Mouse (Mus musculus) hindbrain, embryonic 16.5 days (tissue): Measurements from ENCODE around the gene Hook2. TPM values are rescaled to one million over a fixed set of nuclear protein-coding genes. Genes with fewer than 3 reads are reported as not detected.
A peak's percentile ranks its signal among the peaks of the same experiment; 100 is the strongest.

ENCODE experiments used
- ATAC-seq: fragments of 200-750 bp; cut with Nextera tagmentation; 2 replicates; pipeline ENCODE4 v1.8.0; 2017; ENCODE audit warnings: moderate TSS enrichment, moderate library complexity
- H3K27ac ChIP-seq: fragments of 300-500 bp; sonication (generic); 2 replicates; pipeline ENCODE4 v1.5.1; 2014; ENCODE audit warnings: low read depth, mild to moderate bottlenecking, control low read depth, low read length, moderate library complexity
- H3K27me3 ChIP-seq: fragments of 300-500 bp; sonication (generic); replicated peaks from 2 replicates; pipeline ENCODE4 v1.6.1; 2014; ENCODE audit warnings: low read length; ENCODE audit not compliant: control insufficient read depth, insufficient read depth
- H3K36me3 ChIP-seq: fragments of 300-500 bp; sonication (generic); 2 replicates; pipeline ENCODE4 v1.6.1; 2014; ENCODE audit warnings: mild to moderate bottlenecking, low read length, moderate library complexity, mixed read lengths; ENCODE audit not compliant: control insufficient read depth, insufficient read depth
- H3K4me1 ChIP-seq: fragments of 300-500 bp; sonication (generic); 2 replicates; pipeline ENCODE4 v1.6.1; 2014; ENCODE audit warnings: low read depth, low read length; ENCODE audit not compliant: control insufficient read depth, insufficient read depth
- H3K4me2 ChIP-seq: fragments of 300-500 bp; sonication (generic); 2 replicates; pipeline ENCODE4 v1.6.1; 2014; ENCODE audit warnings: mild to moderate bottlenecking, low read length, control low read depth, moderate library complexity
- H3K4me3 ChIP-seq: fragments of 300-500 bp; sonication (generic); 2 replicates; pipeline ENCODE4 v1.5.1; 2014; ENCODE audit warnings: mild to moderate bottlenecking, low read length, control low read depth, moderate library complexity
- H3K9ac ChIP-seq: fragments of 300-500 bp; sonication (generic); 2 replicates; pipeline ENCODE4 v1.6.1; 2014; ENCODE audit warnings: low read depth, mild to moderate bottlenecking, control low read depth, low read length, moderate library complexity
- H3K9me3 ChIP-seq: fragments of 300-500 bp; sonication (generic); 2 replicates; pipeline ENCODE4 v1.6.1; 2014; ENCODE audit warnings: mild to moderate bottlenecking, low read length, moderate library complexity; ENCODE audit not compliant: control insufficient read depth
- WGBS: fragments of 180-500 bp; shearing (Covaris S2); extraction: QIAGEN DNeasy Blood & Tissue Kit; methylation state at CpG from one replicate; pipeline ENCODE4 v1.1.7; 2014; 5-methylcytosine and 5-hydroxymethylcytosine counted together
- polyA plus RNA-seq: library from polyadenylated mRNA; unstranded; fragments of >200 nt; fragmentation: Nextera tagmentation; extraction: Ambion mirVana; gene quantifications from 2 replicates; pipeline ENCODE4 v1.2.1, GENCODE M21; 2015

The Hook2 gene
- polyA plus RNA-seq, 1 experiment from 2014 or later, result 39.6 TPM

- Histone ChIP-seq H3K4me3 (no peak overlapping the region), H3K27ac (no peak overlapping the region), H3K9me3 (no peaks in the 10 kb centered on the region; the same call in 1 of the 2 replicates), H3K9ac (no peak overlapping the region), H3K4me1 (no peaks in the 10 kb centered on the region), H3K27me3 (peaks cover 19% of the 10 kb centered on the region), H3K36me3 (peaks cover 2% of the 10 kb centered on the region; the same call in 1 of the 2 replicates), H3K4me2 (no peak overlapping the region)
- 7% methylated on average over 18 of the region's 18 CpGs for WGBS
- no peak for ATAC-seq
Measured at GRCm38 (mm10) chr8:84952612-84953255, 37.7 kb upstream of the Hook2 start.

- H3K4me3 ChIP-seq, result no peak overlapping the region
- whole genome bisulfite sequencing, result 49% methylated on average over 2 of the region's 2 CpGs
- H3K4me1 ChIP-seq, result no peaks in the 10 kb centered on the region
- peaks cover 5% of the 10 kb centered on the region; the same call in 1 of the 2 replicates for H3K27me3 ChIP-seq
- no peak overlapping the region for H3K4me2 ChIP-seq
- no peak overlapping the region for H3K27ac ChIP-seq
- H3K9me3 ChIP-seq, result no peaks in the 10 kb centered on the region; the same call in 1 of the 2 replicates
- ATAC-seq, result no peak
- no peak overlapping the region for H3K9ac ChIP-seq
- H3K36me3 ChIP-seq, result peaks cover 2% of the 10 kb centered on the region; the same call in 1 of the 2 replicates
Measured at GRCm38 (mm10) chr8:84956768-84957167, 33.6 kb upstream of the Hook2 start.

GRCm38 (mm10) chr8:84959811-84960210 lies 30.6 kb upstream of the Hook2 start:
- H3K27ac ChIP-seq, result no peak overlapping the region
- no peak for ATAC-seq
- H3K9ac ChIP-seq, result no peak overlapping the region
- H3K9me3 ChIP-seq, result no peaks in the 10 kb centered on the region
- H3K27me3 ChIP-seq, result no peaks in the 10 kb centered on the region
- no peak overlapping the region for H3K4me2 ChIP-seq
- 91% methylated on average over 7 of the region's 7 CpGs for WGBS
- H3K4me3 ChIP-seq, result no peak overlapping the region
- H3K4me1 ChIP-seq, result peaks cover under 1% of the 10 kb centered on the region
- H3K36me3 ChIP-seq, result peaks cover 2% of the 10 kb centered on the region; the same call in 1 of the 2 replicates

GRCm38 (mm10) chr8:84963952-84964351 lies 26.5 kb upstream of the Hook2 start:
- Histone ChIP-seq H3K4me2 (no peak overlapping the region), H3K9me3 (no peaks in the 10 kb centered on the region), H3K27me3 (no peaks in the 10 kb centered on the region), H3K9ac (no peak overlapping the region), H3K36me3 (no peaks in the 10 kb centered on the region), H3K4me1 (peaks cover 22% of the 10 kb centered on the region), H3K4me3 (no peak overlapping the region), H3K27ac (no peak overlapping the region)
- ATAC-seq, result no peak
- 86% methylated on average over 4 of the region's 4 CpGs for WGBS

GRCm38 (mm10) chr8:84965731-84966291 lies 24.6 kb upstream of the Hook2 start:
- 0% methylated on average over 41 of the region's 41 CpGs for WGBS
- Histone ChIP-seq H3K4me2 (peak overlapping the region; percentile 97), H3K9ac (peak overlapping the region; percentile 76), H3K36me3 (no peaks in the 10 kb centered on the region), H3K27me3 (no peaks in the 10 kb centered on the region), H3K4me1 (peaks cover 27% of the 10 kb centered on the region), H3K27ac (peak overlapping the region; percentile 72), H3K9me3 (no peaks in the 10 kb centered on the region), H3K4me3 (peak overlapping the region; percentile 69)
- peak; percentile 85 for ATAC-seq

- Histone ChIP-seq H3K4me2 (peak overlapping the region; percentile 97), H3K9me3 (no peaks in the 10 kb centered on the region), H3K9ac (no peak overlapping the region; the same call in 1 of the 2 replicates), H3K36me3 (peaks cover 4% of the 10 kb centered on the region; the same call in 1 of the 2 replicates), H3K4me3 (no peak overlapping the region; the same call in 1 of the 2 replicates), H3K27ac (peak overlapping the region; percentile 51; the same call in 1 of the 2 replicates), H3K4me1 (peaks cover 34% of the 10 kb centered on the region), H3K27me3 (no peaks in the 10 kb centered on the region)
- no peak for ATAC-seq
- WGBS, result 68% methylated on average over 3 of the region's 3 CpGs
Measured at GRCm38 (mm10) chr8:84966603-84967002, 23.8 kb upstream of the Hook2 start.

- Histone ChIP-seq H3K9me3 (no peaks in the 10 kb centered on the region), H3K4me3 (no peak overlapping the region), H3K4me2 (no peak overlapping the region), H3K27ac (no peak overlapping the region), H3K4me1 (peaks cover 34% of the 10 kb centered on the region), H3K27me3 (no peaks in the 10 kb centered on the region), H3K9ac (no peak overlapping the region; the same call in 1 of the 2 replicates), H3K36me3 (peaks cover 8% of the 10 kb centered on the region; the same call in 1 of the 2 replicates)
- WGBS, result 91% methylated on average over 13 of the region's 13 CpGs
- no peak for ATAC-seq
Measured at GRCm38 (mm10) chr8:84967532-84968304, 22.7 kb upstream of the Hook2 start.

- Histone ChIP-seq H3K4me2 (peak overlapping the region; percentile 95), H3K27ac (peak overlapping the region; percentile 56; the same call in 1 of the 2 replicates), H3K27me3 (no peaks in the 10 kb centered on the region), H3K9me3 (no peaks in the 10 kb centered on the region), H3K9ac (peak overlapping the region; percentile 92), H3K4me3 (peak overlapping the region; percentile 79), H3K4me1 (peaks cover 34% of the 10 kb centered on the region), H3K36me3 (peaks cover 11% of the 10 kb centered on the region; the same call in 1 of the 2 replicates)
- no peak for ATAC-seq
- 26% methylated on average over 2 of the region's 2 CpGs for WGBS
Measured at GRCm38 (mm10) chr8:84968650-84969049, 21.8 kb upstream of the Hook2 start.
